Mouse (Mus musculus): ENCODE results near the gene Atxn2.

GRCm38 (mm10) chr5:121808202-121808601 lies 97.1 kb downstream of the Atxn2 start:
- TF ChIP-seq CTCF (IDR thresholded peaks at IDR 0.05; ENCODE audit: low read depth) (no peak), EP300 (IDR thresholded peaks at IDR 0.05; ENCODE audit: low read depth) (no peak)
